Mouse (Mus musculus): Measurements from ENCODE around the gene Cachd1.

The Cachd1 gene

GRCm38 (mm10) chr4:101066401-101066800, 289.9 kb downstream of the Cachd1 start:
- DNase-seq (ENCODE audit: low read depth) = no peak

- no peak for DNase-seq (ENCODE audit: low read depth)
Measured at GRCm38 (mm10) chr4:101068786-101069153, 292.3 kb downstream of the Cachd1 start, which contains the start of gene Raver2. TSS of gene Raver2 (plus strand) at chr4:101068983.

- DNase-seq (ENCODE audit: low read depth) = no peak
Measured at GRCm38 (mm10) chr4:101069154-101069971, 292.9 kb downstream of the Cachd1 start.

- DNase-seq (ENCODE audit: low read depth) = no peak
Measured at GRCm38 (mm10) chr4:101071570-101071969, 295.1 kb downstream of the Cachd1 start.

GRCm38 (mm10) chr4:101076425-101076824, 299.9 kb downstream of the Cachd1 start:
- DNase-seq (ENCODE audit: low read depth) = no peak
